Mouse (Mus musculus): ENCODE data around the gene Sigmar1. TPM values are rescaled to one million over a fixed set of nuclear protein-coding genes. Genes with fewer than 3 reads are reported as not detected.

Gene Sigmar1
- polyA plus RNA-seq, 1 experiment from 2014 or later, result 55.3 TPM

- Histone ChIP-seq H3K27ac (replicated peaks) (no peak overlapping the region), H3K36me3 (peaks cover 56% of the 10 kb centered on the region), H3K4me3 (no peak overlapping the region), H3K27me3 (no peaks in the 10 kb centered on the region), H3K4me1 (peaks cover 34% of the 10 kb centered on the region), H3K9ac (replicated peaks) (no peak overlapping the region), H3K4me2 (replicated peaks) (no peak overlapping the region), H3K9me3 (no peaks in the 10 kb centered on the region)
- no peak for ATAC-seq (ENCODE audit: low FRiP score, low read depth)
- 80% methylated on average over 5 of the region's 5 CpGs for WGBS
Observed at GRCm38 (mm10) chr4:41715596-41715995, 40.4 kb downstream of the Sigmar1 start.

GRCm38 (mm10) chr4:41715082-41715481 is 40.9 kb downstream of the Sigmar1 start:
- no peak overlapping the region for H3K27ac ChIP-seq (replicated peaks)
- 78% methylated on average over 8 of the region's 8 CpGs for WGBS
- no peak for ATAC-seq (ENCODE audit: low FRiP score, low read depth)
- H3K27me3 ChIP-seq, result no peaks in the 10 kb centered on the region
- H3K36me3 ChIP-seq, result peaks cover 51% of the 10 kb centered on the region
- H3K9ac ChIP-seq (replicated peaks), result no peak overlapping the region
- H3K9me3 ChIP-seq, result no peaks in the 10 kb centered on the region
- H3K4me2 ChIP-seq (replicated peaks), result no peak overlapping the region
- H3K4me1 ChIP-seq, result peaks cover 34% of the 10 kb centered on the region
- no peak overlapping the region for H3K4me3 ChIP-seq

GRCm38 (mm10) chr4:41714276-41714675 is 41.7 kb downstream of the Sigmar1 start:
- Histone ChIP-seq H3K36me3 (peaks cover 43% of the 10 kb centered on the region), H3K27ac (replicated peaks) (no peak overlapping the region), H3K27me3 (no peaks in the 10 kb centered on the region), H3K4me1 (peaks cover 34% of the 10 kb centered on the region), H3K4me2 (replicated peaks) (peak overlapping the region; percentile 91), H3K9ac (replicated peaks) (no peak overlapping the region), H3K4me3 (no peak overlapping the region), H3K9me3 (no peaks in the 10 kb centered on the region)
- WGBS, result 16% methylated on average over 8 of the region's 8 CpGs
- ATAC-seq (ENCODE audit: low FRiP score, low read depth), result no peak

- Histone ChIP-seq H3K27me3 (no peaks in the 10 kb centered on the region), H3K4me3 (peak within 1 kb of the TSS; percentile 72), H3K9me3 (no peaks in the 10 kb centered on the region), H3K36me3 (peaks cover 35% of the 10 kb centered on the region), H3K4me1 (peaks cover 34% of the 10 kb centered on the region), H3K4me2 (replicated peaks) (peak within 1 kb of the TSS; percentile 91), H3K9ac (replicated peaks) (peak within 1 kb of the TSS; percentile 83), H3K27ac (replicated peaks) (peak within 1 kb of the TSS; percentile 57)
- WGBS, result under 1% methylated on average over 61 of the region's 61 CpGs
- ATAC-seq (ENCODE audit: low FRiP score, low read depth), result peak; percentile 57
Observed at GRCm38 (mm10) chr4:41713197-41714067, 42.5 kb downstream of the Sigmar1 start, which contains the start of gene Rpp25l. Rpp25l (minus strand) TSS chr4:41713534.

- Histone ChIP-seq H3K4me1 (peaks cover 41% of the 10 kb centered on the region), H3K27me3 (no peaks in the 10 kb centered on the region), H3K36me3 (peaks cover 26% of the 10 kb centered on the region), H3K4me3 (peak overlapping the region; percentile 72), H3K9ac (replicated peaks) (peak overlapping the region; percentile 83), H3K27ac (replicated peaks) (peak overlapping the region; percentile 57; the same call in 1 of the 2 replicates), H3K9me3 (no peaks in the 10 kb centered on the region), H3K4me2 (replicated peaks) (peak overlapping the region; percentile 91)
- 49% methylated on average over 31 of the region's 31 CpGs for WGBS
- ATAC-seq (ENCODE audit: low FRiP score, low read depth), result no peak
Observed at GRCm38 (mm10) chr4:41712421-41713196, 43.3 kb downstream of the Sigmar1 start.

GRCm38 (mm10) chr4:41711705-41712375 is 44.1 kb downstream of the Sigmar1 start:
- H3K9ac ChIP-seq (replicated peaks), result peak overlapping the region; percentile 83; the same call in 1 of the 2 replicates

GRCm38 (mm10) chr4:41710229-41710628 is 45.7 kb downstream of the Sigmar1 start:
- H3K4me2 ChIP-seq (replicated peaks), result no peak overlapping the region
- H3K9ac ChIP-seq (replicated peaks), result no peak overlapping the region
- WGBS, result 68% methylated on average over 4 of the region's 4 CpGs
- no peak for ATAC-seq (ENCODE audit: low FRiP score, low read depth)
- H3K9me3 ChIP-seq, result no peaks in the 10 kb centered on the region
- H3K4me1 ChIP-seq, result peaks cover 57% of the 10 kb centered on the region
- H3K36me3 ChIP-seq, result peaks cover 8% of the 10 kb centered on the region
- H3K27me3 ChIP-seq, result peaks cover 8% of the 10 kb centered on the region
- no peak overlapping the region for H3K27ac ChIP-seq (replicated peaks)
- no peak overlapping the region for H3K4me3 ChIP-seq

More at GRCm38 (mm10) chr4:41711705-41712375, 44.1 kb downstream of the Sigmar1 start:
- WGBS, result 76% methylated on average over 16 of the region's 16 CpGs
- Histone ChIP-seq H3K27me3 (no peaks in the 10 kb centered on the region), H3K36me3 (peaks cover 19% of the 10 kb centered on the region), H3K9me3 (no peaks in the 10 kb centered on the region), H3K4me1 (peaks cover 49% of the 10 kb centered on the region), H3K4me3 (peak overlapping the region; percentile 72), H3K4me2 (replicated peaks) (peak overlapping the region; percentile 91), H3K27ac (replicated peaks) (no peak overlapping the region)
- no peak for ATAC-seq (ENCODE audit: low FRiP score, low read depth)

- Histone ChIP-seq H3K36me3 (peaks cover 5% of the 10 kb centered on the region), H3K4me2 (replicated peaks) (no peak overlapping the region), H3K9me3 (no peaks in the 10 kb centered on the region), H3K4me3 (no peak overlapping the region), H3K27me3 (peaks cover 20% of the 10 kb centered on the region), H3K4me1 (peaks cover 53% of the 10 kb centered on the region), H3K9ac (replicated peaks) (no peak overlapping the region), H3K27ac (replicated peaks) (no peak overlapping the region)
- 44% methylated on average over 8 of the region's 8 CpGs for WGBS
- no peak for ATAC-seq (ENCODE audit: low FRiP score, low read depth)
Observed at GRCm38 (mm10) chr4:41708192-41708745, 47.7 kb downstream of the Sigmar1 start.

GRCm38 (mm10) chr4:41707011-41707535 is 48.9 kb downstream of the Sigmar1 start:
- no peak overlapping the region for H3K4me3 ChIP-seq

GRCm38 (mm10) chr4:41705922-41706754 is 49.8 kb downstream of the Sigmar1 start:
- 62% methylated on average over 19 of the region's 19 CpGs for WGBS
- Histone ChIP-seq H3K4me2 (replicated peaks) (peak overlapping the region; percentile 40), H3K36me3 (peaks cover 4% of the 10 kb centered on the region), H3K27me3 (peaks cover 23% of the 10 kb centered on the region), H3K9ac (replicated peaks) (no peak overlapping the region), H3K9me3 (no peaks in the 10 kb centered on the region), H3K27ac (replicated peaks) (peak overlapping the region; percentile 46; the same call in 1 of the 2 replicates), H3K4me3 (no peak overlapping the region), H3K4me1 (peaks cover 36% of the 10 kb centered on the region)
- ATAC-seq (ENCODE audit: low FRiP score, low read depth), result peak; percentile 24; the same call in 1 of the 2 replicates

More at GRCm38 (mm10) chr4:41707011-41707535, 48.9 kb downstream of the Sigmar1 start:
- no peaks in the 10 kb centered on the region for H3K9me3 ChIP-seq
- WGBS, result 3% methylated on average over 13 of the region's 13 CpGs
- peak overlapping the region; percentile 54 for H3K27ac ChIP-seq (replicated peaks)
- H3K4me2 ChIP-seq (replicated peaks), result peak overlapping the region; percentile 40
- peaks cover 45% of the 10 kb centered on the region for H3K4me1 ChIP-seq
- peak; percentile 79 for ATAC-seq (ENCODE audit: low FRiP score, low read depth)
- no peak overlapping the region for H3K9ac ChIP-seq (replicated peaks)
- H3K36me3 ChIP-seq, result peaks cover 5% of the 10 kb centered on the region
- peaks cover 23% of the 10 kb centered on the region for H3K27me3 ChIP-seq
